Mouse (Mus musculus) testis, postnatal 14 days (tissue): ENCODE measurements at regions not wholly inside any gene's neighbourhood (a gene's known extent, or its start where the extent isn't known, plus 50 kb on each side); places are given as distances from the start of the nearest gene placed in this dataset.
"Not testable (repeated sequence)": the region's sequence is repeated elsewhere in the genome, so short reads cannot be mapped to it uniquely, and the experiment has no call there.

Experiments
- DNase-seq: peaks from one replicate; pipeline ENCODE4 v3.0.0; 2021; ENCODE audit warnings: low spot score

DNA sequence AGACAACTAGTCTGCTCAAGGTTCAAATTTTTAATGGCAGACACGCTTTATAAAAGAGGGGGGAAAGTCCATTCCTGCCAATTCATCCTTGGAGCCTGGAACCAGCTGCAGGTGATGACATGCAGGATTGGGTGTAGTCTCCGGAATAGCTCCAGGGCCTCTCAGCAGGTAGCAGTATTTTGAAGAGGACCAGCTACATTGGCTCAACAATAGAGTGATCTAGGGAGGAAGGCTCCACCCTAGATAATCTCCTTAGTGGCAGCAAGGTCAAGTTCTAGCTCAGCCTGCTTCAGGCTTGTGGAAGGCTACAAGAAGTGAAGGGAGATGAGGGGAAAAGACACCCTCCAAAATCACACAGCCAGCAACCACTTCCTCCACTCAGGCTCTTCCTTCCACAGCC lies 1405.1 kb downstream of the 4930444P10Rik start:
- DNase-seq: not testable (repeated sequence)

DNA sequence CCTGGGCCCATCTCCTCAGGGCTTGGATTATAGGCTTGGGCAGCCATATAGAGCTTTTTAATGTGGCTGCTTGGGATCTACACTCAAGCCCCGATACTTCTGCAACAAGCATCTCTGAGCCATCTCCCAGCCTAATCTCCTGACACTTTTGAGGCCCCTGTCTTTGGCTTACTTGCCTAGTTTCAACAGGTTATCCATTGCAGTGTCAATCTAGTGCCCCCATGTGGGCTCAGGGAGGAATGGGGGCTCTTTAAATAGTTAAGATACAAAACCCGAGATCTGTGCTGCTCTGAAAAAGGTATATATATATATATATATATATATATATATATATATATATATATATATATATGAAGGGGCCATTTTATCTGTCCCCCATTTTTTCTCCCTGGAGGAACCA lies 1407.0 kb downstream of the 4930444P10Rik start:
- DNase-seq: no peak

DNA sequence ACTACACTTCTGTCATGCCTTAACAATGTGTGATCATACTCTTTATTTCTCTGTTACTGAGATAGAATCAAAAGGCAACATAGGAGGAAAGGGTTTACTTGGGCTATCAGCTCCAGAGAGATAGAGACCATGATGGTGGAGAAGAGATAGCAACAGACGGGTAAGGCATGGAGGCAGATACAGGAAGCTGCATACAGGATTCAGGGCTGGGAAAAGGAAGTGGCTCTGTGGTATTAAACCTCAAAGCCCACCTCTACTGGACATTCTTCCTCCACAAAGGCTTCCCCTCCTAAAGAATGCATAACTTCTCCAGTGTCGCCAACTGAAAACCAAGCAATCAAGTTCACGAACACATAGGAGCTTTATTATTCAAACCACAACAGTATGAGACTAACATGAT lies 1412.7 kb downstream of the 4930444P10Rik start:
- DNase-seq: no peak

DNA sequence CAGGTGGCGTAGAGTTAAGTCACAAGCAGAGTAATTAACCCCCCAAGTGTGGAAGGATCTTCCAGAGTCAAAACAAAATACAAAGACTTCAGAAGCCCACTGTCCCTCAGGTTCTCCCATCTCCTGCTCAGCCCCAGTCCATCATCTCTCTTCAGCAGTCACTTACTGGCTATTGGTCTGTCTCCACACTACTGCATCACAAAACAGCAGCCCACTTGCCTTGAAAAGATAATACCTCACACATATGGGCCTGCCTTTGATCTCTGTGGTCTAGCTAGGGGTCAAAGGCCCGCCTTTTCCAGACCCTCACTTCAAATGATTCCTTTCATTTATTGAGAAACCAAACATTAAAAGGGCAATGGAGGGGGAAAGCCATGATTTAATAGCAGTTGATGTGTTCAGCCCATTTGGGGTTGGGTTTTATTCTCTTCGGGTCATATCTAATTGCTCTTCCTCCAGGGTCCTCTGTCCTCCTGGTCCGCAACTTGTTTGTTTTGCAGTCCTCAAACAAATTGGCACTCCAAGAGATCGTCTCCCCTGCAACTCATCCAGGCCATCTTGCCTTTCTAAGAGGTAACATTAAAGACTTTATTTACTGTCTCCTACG lies 1420.6 kb downstream of the 4930444P10Rik start:
- no peak for DNase-seq

DNA sequence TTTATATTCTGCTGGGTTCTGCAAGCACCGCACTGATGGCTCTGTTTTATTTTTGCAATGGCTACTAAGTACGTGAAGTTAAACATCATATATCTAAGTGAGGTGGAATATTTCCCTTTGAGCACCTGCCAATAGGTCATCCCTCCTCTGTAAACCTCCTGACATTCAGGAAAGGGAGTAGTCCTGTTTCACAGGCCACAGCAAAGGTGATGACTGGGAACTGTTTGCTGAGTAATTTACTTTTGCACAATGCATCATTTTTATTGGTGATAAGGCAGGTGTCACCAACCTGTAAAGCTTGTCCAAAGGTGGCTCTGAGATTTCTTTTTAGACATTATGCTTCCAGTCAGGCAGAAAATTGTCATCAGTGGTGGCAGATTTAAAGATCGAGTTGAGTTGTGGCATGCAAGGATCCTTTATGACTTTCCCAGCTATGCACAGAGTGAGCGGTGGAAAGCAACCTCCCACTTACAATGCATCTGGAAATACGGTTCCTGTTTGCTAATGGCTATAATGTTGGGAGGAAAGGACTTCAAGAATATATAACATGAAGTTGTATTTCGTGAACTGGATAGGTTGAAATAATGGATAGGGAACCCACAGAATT lies 1430.3 kb downstream of the 4930444P10Rik start:
- DNase-seq: no peak

DNA sequence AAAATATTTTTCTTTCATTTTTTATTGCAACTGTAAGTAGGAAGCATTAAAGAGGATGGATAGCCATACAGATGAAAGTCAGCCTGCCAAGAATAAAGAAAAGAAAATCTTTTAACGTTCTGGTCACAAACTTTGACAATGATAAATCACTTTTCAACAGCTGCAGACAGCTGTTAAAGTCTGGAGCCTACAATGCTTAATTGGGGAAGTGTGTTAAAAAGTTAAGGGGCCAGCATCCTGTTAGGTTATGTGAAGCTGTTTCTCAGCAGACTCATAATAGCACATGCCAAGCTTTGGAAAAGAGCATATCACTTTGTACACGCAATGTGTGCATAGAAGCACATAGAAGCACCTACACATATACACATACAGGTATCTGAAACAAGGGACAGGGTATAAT lies 1431.3 kb downstream of the 4930444P10Rik start:
- DNase-seq: no peak

DNA sequence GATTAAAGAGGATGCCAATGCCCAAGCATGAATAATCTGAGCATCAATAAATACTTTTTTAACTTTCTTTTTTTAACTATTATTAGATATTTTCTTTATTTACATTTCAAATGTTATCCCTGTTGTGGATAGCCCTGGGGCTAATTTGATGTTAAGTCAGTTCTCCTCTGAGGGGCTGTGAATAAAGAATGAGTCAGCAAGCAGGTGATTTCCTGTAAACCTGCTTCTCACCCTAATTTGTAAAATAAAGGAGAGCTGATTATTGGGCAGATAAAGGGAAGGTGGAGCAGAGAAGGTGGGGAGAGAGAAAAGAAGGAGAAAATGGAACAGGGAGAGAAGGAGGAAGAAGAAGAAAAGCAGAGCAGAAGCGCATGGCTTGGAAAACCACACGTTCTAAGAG lies 1442.8 kb downstream of the 4930444P10Rik start:
- DNase-seq: no peak

DNA sequence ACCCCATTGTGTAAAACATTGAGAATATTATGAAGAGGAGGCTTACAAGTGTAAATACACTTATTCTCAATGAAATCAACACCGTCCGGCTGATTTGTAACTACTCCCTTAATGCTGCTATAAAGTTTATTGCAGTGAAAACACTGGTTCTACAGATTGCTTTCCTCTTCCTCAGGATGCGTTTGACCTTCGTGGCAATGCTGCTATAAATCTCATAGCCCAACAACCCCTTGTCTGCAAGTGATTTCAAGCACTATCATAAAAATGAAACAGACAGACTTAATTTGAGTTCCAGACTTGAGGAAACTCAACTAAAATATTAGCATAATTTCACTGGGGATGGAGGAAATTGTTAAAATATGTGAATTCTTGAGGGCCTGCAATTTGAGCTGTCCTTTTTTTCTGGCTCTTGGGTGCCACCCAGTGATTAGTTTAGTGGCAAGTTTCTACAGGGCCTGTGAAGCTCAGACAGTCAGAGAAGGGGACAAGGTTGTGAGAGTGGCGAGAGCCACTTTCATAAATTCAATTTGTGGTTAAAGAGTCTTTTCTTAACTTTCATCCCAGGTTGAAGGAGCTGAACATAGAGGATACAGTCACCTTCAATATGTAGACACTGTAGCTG lies 1457.4 kb downstream of the 4930444P10Rik start:
- DNase-seq: no peak

DNA sequence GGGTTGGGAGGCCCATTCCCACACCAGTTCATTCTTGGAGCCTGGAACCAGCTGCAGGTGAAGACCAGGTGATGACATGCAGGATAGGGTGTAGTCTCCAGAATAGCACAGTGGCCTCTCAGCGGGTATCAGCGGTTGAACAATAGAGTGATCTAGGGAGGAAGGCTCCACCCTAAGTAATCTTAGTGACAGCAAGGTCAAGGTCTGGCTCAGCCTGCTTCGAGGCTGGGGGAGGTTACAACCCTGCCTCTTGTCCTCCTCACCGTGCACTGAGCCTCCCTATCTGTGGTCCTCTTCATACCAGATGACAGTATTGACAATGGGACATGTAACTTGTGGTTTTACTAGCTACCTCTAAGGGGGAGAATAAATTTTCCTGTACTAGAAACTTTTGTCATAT lies 1461.1 kb downstream of the 4930444P10Rik start:
- DNase-seq: no peak

DNA sequence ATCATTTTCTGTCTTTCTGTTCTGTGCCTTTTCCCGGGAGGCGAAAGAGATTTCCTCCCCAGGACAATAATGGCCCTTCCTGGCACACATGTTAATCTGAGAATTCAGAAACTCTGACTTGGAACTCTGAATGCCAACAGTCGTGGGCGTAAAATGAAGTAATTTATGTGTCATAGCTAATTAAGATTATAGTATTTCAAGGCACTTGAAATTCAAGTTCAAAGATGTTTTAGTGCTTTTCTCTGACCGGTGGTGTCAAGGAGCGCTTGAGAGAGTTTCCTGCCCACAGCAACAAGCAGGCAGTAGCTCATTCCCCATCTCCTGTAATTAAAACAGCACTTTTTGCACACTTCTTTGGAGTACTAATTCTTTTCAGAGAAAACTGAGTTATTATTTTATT lies 1465.9 kb downstream of the 4930444P10Rik start:
- DNase-seq: no peak

DNA sequence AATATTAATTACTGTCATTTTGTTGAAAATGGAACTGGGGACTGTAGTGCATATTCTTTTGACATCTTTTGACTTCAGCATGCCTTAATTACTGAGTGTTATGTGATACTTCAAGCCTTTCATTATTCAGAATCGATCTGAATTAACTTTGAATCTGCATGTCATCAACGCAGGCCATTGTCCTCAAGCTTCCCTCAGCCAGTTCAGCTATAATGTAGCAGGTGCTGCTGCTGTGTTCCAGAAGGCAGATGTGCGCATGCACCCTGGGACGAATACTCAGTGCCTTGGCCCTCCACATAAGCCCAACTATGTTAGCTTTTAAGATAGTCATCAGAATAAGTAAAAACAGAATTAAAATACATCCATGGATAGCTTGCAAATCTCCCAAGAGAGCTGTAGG lies 1466.4 kb downstream of the 4930444P10Rik start:
- DNase-seq: no peak

DNA sequence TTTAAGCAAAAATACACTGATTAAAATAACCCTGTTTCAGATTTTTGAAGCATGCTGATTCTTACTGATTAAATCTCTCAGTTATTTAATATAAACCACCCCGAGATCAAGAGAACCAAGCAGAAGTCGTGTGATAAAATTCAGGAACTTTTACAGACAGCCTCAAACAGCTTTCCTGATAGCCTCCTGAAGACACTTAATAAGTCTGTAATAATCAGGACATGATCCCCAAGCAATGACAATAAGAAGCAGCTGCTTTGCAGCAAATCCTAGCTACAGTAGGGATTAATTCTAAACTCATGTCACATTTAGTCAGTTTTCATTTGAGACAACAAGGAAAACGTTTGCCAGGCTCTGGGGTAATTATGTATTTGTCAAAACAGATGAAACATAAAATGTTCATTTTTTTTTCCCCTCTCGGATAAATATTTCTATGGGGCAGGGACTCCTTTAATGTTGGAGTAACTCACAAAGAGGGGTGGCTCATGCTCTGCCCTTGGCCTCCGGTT lies 1472.1 kb downstream of the 4930444P10Rik start:
- DNase-seq: no peak

DNA sequence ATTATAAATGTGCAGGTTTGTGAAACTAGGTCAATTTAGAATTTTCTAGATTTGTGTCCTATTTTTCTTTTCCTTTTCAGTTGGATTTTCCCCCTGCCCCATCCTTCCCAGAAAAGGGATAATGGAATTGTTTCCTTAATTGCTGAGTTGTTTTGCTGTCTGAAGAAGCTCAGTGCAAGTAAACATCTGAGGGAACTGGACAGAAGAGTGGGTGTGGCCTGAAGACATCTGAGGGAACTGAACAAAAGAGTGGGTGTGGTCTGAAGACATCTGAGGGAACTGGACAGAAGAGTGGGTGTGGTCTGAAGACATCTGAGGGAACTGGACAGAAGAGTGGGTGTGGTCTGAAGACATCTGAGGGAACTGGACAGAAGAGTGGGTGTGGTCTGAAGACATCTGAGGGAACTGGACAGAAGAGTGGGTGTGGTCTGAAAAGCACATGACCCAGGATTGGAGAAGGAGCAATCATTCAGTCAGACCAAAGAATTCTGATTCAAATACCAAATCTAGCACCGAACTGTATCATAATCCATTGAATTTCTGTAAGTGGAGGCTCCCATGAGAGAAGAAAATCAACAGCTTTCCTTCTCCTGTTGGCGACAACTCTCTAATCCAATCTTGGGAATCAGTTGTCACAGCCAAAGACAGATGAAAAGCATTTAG lies 1479.8 kb downstream of the 4930444P10Rik start:
- no peak for DNase-seq

DNA sequence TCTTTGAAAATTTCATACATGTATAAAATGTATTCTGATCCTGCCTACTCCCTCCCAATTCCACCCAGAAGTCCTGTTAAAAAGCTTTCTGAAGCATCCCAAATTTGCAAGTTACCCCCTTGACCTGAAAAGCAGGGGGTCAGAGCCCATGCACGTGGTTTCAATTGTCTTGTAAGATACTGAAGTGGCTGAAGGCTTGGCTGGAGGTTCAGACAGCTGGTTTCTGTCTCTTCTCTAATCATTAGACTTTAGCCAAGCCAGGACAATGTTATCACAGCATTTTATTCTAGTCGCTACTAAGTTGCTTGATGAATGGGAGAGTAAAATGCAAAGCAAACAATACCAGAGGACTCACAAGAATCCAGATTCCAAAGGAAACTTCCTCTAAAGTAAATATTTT lies 1484.1 kb downstream of the 4930444P10Rik start:
- peak; percentile 6 for DNase-seq

DNA sequence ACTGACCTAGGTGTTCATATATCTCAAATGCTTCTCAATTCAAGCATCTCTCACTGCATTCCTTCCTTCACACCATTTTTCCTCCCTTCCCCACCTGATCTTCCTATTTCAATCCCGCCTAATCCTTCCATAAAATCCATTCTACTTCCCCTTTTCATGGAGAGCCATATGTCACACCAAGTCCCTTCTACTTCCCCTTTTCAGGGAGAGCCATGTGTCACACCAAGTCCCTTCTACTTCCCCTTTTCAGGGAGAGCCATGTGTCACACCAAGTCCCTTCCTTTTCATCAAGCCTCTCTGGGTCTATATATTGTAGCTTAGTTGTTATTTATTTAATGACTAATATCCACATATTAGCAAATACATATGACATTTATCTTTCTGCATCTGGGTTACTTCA lies 1497.2 kb downstream of the 4930444P10Rik start:
- no peak for DNase-seq

DNA sequence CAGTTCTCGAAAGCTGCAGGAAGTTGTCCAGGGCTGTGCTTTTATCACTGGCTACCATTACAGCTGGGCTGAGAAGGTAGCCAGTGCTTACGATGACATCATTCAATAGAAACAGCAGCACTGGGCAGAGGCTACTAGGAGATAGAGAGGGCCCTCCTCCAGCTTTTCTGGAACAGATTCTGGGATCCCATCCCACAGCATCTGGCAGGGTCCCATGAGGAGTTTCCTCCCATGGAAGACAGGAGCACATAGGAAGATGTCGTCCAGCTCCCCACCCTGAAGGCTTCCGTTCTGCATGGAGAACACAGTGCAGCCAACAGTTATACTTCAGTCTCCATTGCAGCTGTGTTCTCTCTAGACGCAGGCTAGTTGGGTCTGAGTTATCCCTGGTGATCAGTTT lies 1503.2 kb downstream of the 4930444P10Rik start:
- peak; percentile 25 for DNase-seq

DNA sequence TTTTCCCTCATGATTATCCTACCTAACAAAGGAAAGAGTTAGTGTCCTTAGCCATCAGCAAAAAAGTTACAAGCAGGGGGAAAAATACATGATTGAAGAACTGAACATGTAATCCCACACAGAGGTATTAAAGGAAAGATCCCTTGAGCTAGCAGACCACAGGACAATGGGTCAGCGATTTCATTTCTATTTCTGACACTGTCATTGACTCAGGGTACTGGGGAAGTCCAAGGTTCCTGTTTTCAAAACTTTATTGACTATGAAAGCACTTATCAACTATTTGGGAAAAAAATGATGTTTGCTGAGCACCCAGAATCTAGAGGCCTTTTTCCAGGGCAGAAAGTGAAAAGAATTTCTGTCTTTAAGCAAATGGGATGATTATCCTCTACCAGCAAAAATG lies 1513.7 kb downstream of the 4930444P10Rik start:
- no peak for DNase-seq

DNA sequence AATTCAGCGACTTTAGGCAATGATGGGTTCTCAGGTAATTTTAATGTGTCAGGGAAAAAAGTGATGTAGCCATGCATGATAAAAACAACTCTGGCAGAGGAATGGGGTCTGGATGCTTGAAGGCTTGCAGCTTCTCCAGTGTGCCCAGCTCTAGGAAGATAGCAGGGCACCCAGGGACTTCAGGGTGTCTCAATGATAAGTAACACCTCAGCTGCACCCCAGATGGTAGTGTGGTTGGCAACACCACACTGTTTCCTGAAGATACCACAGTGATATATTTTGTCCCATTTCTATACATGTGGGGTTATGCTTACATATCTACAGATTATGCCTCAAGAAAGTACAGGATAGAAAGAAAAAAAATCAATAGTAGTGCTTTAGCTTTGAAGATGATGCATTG lies 1516.9 kb downstream of the 4930444P10Rik start:
- DNase-seq: no peak

DNA sequence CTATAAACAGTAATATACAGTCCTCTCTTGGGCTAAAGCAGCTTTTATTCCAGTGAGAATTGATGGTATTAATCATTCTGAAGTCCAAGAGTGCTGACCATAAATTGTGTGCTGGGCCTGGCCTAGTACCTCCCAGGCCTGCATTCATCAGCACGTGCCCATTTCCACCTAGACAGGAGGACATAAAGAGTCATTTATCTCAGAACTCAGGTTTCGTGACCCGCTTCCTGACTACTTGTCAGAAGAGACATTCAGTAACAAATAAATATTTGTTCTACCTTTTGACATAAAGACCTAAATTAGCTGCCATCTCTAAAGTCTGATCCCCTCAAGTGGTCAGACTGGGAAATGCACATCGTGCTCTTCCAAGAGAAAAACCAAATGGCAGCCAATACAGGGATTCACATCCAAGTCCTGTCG lies 1522.6 kb downstream of the 4930444P10Rik start:
- no peak for DNase-seq

DNA sequence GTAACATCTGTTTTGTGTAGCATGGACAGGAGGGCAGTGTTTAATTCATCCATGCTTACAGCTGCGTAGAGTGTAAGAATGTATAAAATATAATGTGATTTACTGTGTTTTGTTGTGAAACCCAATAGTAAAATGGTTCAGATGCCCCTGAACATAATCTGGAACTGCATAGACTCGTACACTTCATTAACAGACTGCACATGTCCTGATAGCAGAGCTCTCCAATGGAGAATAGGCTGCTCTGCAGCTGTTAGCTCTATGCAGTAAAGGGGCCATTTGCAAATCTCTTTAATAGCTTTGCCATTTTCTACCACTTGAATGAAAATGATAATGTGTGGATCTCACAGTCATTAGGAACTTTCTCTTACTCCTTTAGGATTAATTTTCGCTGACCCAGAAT lies 1523.0 kb downstream of the 4930444P10Rik start:
- no peak for DNase-seq

DNA sequence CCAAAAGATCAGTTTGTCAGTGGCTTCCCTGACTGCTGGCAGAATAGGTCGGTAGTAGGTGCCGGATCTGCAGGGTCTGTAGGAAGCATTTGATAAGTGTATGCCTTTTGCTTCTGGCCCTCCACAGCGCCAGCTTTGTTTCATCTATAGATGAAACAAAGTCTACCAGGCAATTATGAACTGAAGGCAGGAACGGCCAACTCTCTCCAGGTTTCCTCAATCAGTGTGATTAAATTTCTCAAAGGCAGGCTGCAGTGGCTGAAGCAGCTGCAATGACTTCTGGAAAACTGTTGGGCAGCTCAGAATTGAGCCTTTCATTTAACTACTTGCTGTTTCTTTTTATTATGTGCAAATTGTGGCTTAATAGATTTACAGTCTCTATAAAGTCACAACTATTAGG lies 1526.1 kb downstream of the 4930444P10Rik start:
- no peak for DNase-seq

DNA sequence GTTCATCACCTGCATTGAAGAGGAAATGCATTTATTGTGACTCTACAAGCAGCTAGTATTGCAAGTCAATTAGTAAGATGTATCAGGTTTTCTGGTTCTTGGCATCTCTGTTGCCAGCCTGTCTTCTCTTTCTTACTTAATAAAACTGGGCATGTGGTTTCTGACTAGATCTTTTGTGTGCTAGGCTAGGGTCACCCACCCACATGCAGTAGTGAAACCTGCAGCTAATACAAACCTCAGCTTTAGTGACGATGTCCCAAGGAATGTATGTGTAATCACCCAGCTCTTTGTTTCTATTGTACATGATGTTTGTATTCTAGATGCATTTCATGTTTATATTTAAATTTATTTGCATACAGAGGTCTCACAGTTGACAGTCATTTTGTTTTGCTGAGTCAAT lies 1526.7 kb downstream of the 4930444P10Rik start:
- no peak for DNase-seq
